Mouse (Mus musculus) erythroblast, embryonic 14.5 days (primary cell): Measurements from ENCODE around the gene Twf2. TPM values are rescaled to one million over a fixed set of nuclear protein-coding genes. Genes with fewer than 3 reads are reported as not detected.

Source experiments
- H3K27me3 ChIP-seq: 2 replicates; pipeline ENCODE4 v1.6.1; 2012; ENCODE audit warnings: inconsistent platforms; ENCODE audit not compliant: control insufficient read depth
- H3K36me3 ChIP-seq: 2 replicates; pipeline ENCODE4 v1.6.1; 2012; ENCODE audit warnings: mild to moderate bottlenecking, inconsistent platforms; ENCODE audit not compliant: control insufficient read depth
- H3K4me1 ChIP-seq: 2 replicates; pipeline ENCODE4 v1.6.1; 2012; ENCODE audit warnings: inconsistent platforms; ENCODE audit not compliant: control insufficient read depth
- H3K4me3 ChIP-seq: replicated peaks from 2 replicates; pipeline ENCODE3; 2012; ENCODE audit warnings: moderate library complexity, mild to moderate bottlenecking, inconsistent platforms
- H3K9me3 ChIP-seq: 2 replicates; pipeline ENCODE4 v1.6.1; 2012; ENCODE audit warnings: low read length, inconsistent platforms, mixed read lengths; ENCODE audit not compliant: control insufficient read depth
- GATA1 ChIP-seq: IDR thresholded peaks from 2 replicates; pipeline ENCODE4 v1.6.1; 2012; ENCODE audit warnings: low read length, inconsistent platforms, mixed read lengths
- TAL1 ChIP-seq: IDR thresholded peaks from 3 replicates; pipeline ENCODE4 v1.6.1; 2012; ENCODE audit warnings: low read length, inconsistent platforms, mixed read lengths
- polyA plus RNA-seq: library from polyadenylated mRNA; stranded (reverse); fragments of >175 nt; gene quantifications from 2 replicates; pipeline ENCODE4 v1.2.3, GENCODE M21; 2012

Twf2 gene
- polyA plus RNA-seq, 1 experiment = 0.48 TPM

DNA sequence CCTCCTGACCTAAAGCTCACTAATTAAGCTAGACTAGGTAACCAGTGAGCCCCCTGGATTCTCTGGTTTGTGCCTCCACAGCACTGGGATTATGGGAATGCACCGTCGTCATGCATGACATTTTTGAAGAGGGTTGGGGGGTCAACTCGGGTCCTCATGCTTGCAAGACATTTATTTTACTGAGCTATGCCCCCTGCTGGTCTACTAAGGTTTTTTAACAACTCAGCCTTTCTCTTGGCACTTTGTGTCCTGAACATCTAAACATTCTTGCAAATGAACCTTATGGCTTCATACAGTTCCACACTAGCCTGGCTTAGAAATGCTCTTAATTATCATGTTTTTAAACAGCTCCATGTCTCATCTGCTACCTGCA, 27.8 kb downstream of the Twf2 start:
- Histone ChIP-seq H3K36me3 (peaks cover 26% of the 10 kb centered on the region), H3K27me3 (peaks cover 12% of the 10 kb centered on the region), H3K4me1 (0 out of 2 replicates have a peak, but pooled peaks cover 2% of the 10 kb centered on the region), H3K9me3 (no peaks in the 10 kb centered on the region), H3K4me3 (no peak overlapping the region)
- no peak for TF ChIP-seq TAL1
- TF ChIP-seq GATA1 = no peak

DNA sequence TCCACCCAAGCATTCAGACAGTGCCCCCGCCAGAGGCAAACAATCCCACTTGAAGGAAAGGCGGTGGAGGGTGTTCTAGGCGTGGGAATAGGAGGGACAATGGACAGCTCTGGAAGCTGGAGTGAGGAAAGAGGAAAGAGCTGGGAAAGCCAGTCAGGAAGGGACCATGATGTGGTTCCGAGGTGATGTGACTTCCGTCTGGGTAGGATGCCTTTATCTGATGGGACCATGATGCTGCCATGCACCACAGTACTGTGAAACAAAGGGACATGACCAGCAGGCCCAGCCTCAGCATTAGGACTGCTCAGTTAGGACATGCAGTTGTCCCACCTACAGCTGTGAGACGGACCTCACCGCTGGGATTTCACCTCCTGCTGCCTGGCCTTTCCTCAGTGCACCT, 28.3 kb downstream of the Twf2 start:
- H3K9me3 ChIP-seq = no peaks in the 10 kb centered on the region
- TF ChIP-seq TAL1 = no peak
- no peak for TF ChIP-seq GATA1

DNA sequence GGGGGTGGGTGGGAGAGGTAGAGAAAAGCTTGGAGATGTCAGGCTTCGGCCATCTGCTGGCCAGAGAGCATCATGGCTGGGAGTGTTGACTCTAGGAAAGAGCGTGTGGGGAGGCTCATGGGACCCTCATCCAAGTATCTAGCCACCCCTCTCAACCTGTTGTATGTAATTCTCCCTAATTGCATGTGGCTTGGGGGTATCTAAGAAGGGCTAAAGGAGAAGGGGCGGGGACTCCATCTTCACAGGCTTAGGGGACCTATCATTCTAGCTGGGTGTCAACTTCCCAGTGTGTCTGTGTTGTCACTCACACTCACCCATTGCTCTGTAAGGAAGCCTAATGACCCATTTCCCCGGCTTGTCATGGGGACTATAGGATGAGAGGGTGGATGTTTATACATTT, 28.9 kb downstream of the Twf2 start:
- H3K4me1 ChIP-seq = no peaks in the 10 kb centered on the region
- peaks cover 3% of the 10 kb centered on the region for H3K27me3 ChIP-seq
- H3K4me3 ChIP-seq = no peak overlapping the region
- H3K36me3 ChIP-seq = peaks cover 35% of the 10 kb centered on the region
- no peak for TF ChIP-seq TAL1
- no peaks in the 10 kb centered on the region for H3K9me3 ChIP-seq

More for the DNA sequence above, 28.3 kb downstream of the Twf2 start:
- Histone ChIP-seq H3K27me3 (peaks cover 7% of the 10 kb centered on the region), H3K36me3 (peaks cover 29% of the 10 kb centered on the region), H3K4me1 (0 out of 2 replicates have a peak, but pooled peaks cover 1% of the 10 kb centered on the region), H3K4me3 (no peak overlapping the region)

DNA sequence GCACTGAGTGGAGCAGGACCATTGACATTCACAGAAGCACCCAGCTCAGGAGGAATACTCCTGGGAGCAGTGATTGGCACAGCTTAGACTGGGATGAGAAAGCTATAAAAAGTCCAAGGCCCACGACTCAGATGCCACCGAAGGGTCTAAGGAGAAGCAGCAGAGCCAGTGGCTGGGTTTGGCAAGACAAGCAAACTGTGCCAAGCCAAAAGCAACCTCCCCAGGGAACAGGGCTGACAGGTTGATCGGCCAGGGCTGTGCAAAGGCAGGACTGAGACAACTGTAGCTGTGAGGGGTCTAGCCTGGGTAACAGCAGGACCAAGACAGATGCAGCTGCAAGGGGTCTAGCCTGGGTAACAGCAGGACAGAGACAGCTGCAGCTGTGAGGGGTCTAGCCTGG, 30.0 kb downstream of the Twf2 start:
- H3K4me3 ChIP-seq = no peak overlapping the region
- H3K4me1 ChIP-seq = no peaks in the 10 kb centered on the region
- TF ChIP-seq GATA1 (no peak), TAL1 (no peak)
- H3K27me3 ChIP-seq = no peaks in the 10 kb centered on the region
- no peaks in the 10 kb centered on the region for H3K9me3 ChIP-seq
- peaks cover 45% of the 10 kb centered on the region for H3K36me3 ChIP-seq

DNA sequence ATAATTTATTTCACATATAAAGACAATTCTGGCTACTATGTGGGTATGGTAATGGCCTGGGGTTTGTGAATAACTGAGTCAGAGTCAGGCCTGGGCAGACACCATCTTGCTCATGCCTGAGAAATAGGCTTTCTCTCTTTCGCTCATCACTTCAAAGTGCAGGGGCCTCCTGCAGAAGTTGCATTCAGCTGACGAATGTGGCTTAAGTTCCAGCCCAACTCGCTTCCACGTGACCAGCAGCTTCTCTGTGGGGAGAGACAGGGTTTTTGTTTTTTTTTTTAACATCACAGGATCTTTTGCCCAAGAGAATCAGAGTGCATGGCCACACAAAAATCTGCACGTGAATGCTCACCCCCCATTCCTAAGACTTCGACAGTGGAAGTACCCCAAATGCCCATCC, 31.0 kb downstream of the Twf2 start:
- Histone ChIP-seq H3K4me3 (no peak overlapping the region), H3K27me3 (no peaks in the 10 kb centered on the region), H3K4me1 (no peaks in the 10 kb centered on the region), H3K9me3 (no peaks in the 10 kb centered on the region), H3K36me3 (peaks cover 55% of the 10 kb centered on the region)
- TF ChIP-seq TAL1 (no peak), GATA1 (no peak)

DNA sequence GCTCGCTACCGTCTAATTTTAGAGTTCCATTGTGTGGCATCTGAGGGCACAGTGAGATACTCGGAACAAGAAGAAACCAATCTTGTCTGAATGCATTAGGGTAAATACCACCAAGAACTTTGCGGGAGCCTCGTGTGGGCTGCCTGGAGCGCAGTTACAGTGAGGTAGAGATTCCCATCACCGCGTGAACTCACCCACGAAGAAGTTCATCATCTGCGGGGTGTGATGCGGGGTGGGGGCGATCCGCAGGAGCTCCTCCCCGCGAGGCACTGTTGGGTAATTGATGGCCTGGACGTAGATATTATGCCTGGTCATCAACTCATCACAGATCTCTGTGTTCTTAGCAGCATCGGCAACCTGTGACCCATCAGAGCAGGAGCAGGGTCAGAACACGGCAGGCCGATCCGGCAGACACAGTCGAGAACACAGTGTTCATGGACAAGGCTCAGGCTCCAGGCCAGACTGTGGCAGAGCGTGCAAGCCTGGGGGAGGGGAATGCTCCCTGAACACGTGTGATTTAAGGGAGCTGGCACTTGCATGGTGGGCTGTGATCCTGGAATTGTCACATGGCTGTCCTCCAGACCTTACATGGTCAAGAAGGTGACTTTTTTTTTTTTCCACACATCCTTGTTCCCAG, 32.4 kb downstream of the Twf2 start:
- H3K36me3 ChIP-seq = peaks cover 66% of the 10 kb centered on the region
- no peaks in the 10 kb centered on the region for H3K9me3 ChIP-seq
- no peak overlapping the region for H3K4me3 ChIP-seq
- no peaks in the 10 kb centered on the region for H3K27me3 ChIP-seq
- no peaks in the 10 kb centered on the region for H3K4me1 ChIP-seq
- TF ChIP-seq GATA1 (no peak), TAL1 (no peak)

DNA sequence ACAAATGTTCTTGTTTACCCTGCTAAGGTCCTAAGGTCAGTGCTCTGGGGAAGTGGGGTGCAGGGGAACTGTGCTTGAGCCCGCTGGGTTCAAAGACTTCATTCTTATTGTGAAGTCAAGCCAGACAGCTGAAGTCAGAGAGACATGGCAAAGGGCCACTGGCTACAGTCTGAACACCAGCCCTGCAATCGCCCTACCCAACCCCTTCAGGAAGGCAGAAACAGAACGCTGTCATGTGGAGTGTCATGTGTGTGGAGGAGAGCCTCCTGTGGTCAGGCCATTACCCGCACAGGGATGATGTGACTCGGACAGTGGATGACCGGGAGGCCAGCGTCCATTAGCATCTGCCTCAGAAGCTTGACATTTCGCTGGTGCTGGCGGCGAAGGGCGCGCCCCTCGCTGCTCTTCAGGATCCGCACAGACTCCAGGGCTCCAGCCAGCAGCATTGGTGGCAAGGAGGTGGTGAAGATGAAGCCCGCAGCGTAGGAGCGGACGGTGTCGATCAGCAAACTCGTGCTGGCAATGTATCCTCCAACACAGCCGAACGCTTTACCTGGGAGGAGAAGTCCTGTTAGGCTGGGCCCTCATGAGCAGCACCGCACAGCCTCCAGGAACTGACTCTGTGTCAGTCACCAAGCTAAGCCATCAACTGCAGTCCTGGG, 33.4 kb downstream of the Twf2 start:
- no peak for TF ChIP-seq GATA1
- TF ChIP-seq TAL1 = no peak
- no peaks in the 10 kb centered on the region for H3K27me3 ChIP-seq
- peaks cover 74% of the 10 kb centered on the region for H3K36me3 ChIP-seq
- no peaks in the 10 kb centered on the region for H3K9me3 ChIP-seq
- no peaks in the 10 kb centered on the region for H3K4me1 ChIP-seq
- no peak overlapping the region for H3K4me3 ChIP-seq

DNA sequence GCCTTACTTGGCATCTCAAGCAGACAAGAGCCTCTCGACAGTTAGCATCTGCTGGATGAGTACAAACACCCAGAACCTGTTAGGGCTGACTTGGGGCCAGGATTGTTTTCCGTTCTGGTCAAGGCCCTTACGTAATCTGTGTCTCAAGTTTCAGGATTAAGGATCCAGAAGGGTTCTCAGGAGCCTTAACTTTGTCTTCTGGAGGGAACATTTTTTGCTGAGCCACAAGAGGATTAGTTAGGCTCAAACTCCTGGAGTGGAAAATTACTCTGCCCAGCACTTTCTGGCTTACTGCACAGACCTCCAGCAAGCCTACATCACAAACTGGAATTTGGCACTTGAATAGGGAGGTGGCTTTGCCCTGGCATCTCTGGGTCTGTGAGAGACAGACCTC, 33.9 kb downstream of the Twf2 start:
- TF ChIP-seq GATA1 (no peak), TAL1 (no peak)
- no peaks in the 10 kb centered on the region for H3K9me3 ChIP-seq
- peaks cover 79% of the 10 kb centered on the region for H3K36me3 ChIP-seq
- H3K4me3 ChIP-seq = no peak overlapping the region
- no peaks in the 10 kb centered on the region for H3K4me1 ChIP-seq
- H3K27me3 ChIP-seq = no peaks in the 10 kb centered on the region

DNA sequence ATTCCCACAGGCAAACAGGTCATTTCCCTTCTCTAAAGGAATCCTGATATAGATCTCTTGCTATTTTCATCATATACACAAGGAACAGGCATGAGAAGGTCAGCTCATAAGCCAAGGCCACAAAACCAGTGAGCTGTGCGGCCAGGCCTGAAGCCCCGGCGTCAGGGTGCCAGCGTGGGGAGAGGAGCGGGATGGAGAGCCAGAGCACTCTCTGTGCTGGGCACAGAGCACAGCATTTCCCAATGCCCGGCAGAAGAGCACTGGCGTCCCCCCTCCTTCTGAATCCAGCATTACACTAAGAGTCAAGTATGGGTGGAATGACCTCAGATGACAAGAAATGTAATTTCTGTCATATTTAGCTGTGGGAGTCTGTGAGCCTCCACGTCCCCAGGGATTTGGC, 34.5 kb downstream of the Twf2 start:
- no peak for TF ChIP-seq GATA1
- TF ChIP-seq TAL1 = no peak
- Histone ChIP-seq H3K27me3 (no peaks in the 10 kb centered on the region), H3K4me1 (no peaks in the 10 kb centered on the region), H3K4me3 (no peak overlapping the region), H3K36me3 (peaks cover 85% of the 10 kb centered on the region), H3K9me3 (no peaks in the 10 kb centered on the region)
